7 mouse cellular contexts compared by ENCODE assay signal in genomic region chr5:125159804-125160405, GRCm38 (mm10). TPM values are rescaled to one million over a fixed set of nuclear protein-coding genes. Genes with fewer than 3 reads are reported as not detected.
DNase-seq lines count a peak whose midpoint lies in the region; ATAC-seq and TF ChIP-seq lines count a peak whose summit lies in the region.

No protein-coding gene starts in this region.

- no peak overlapping the region for H3K4me3 ChIP-seq in kidney, embryonic 14.5 days (ENCODE audit: low read length)
- no peak overlapping the region for H3K4me3 ChIP-seq in embryonic fibroblast, embryonic 13.5 days (ENCODE audit: insufficient read depth, low read length)
- no peak overlapping the region for H3K4me3 ChIP-seq in intestine, embryonic 14.5 days (ENCODE audit: low read depth, low read length)
- H3K4me3 ChIP-seq in neural tube, embryonic 14.5 days (ENCODE audit: low read depth, low read length), result no peak overlapping the region

- TF ChIP-seq CTCF in embryonic fibroblast, embryonic 13.5 days (IDR thresholded peaks at IDR 0.05; ENCODE audit: borderline replicate concordance, insufficient read depth, low read length), result no peak

- H3K27ac ChIP-seq in kidney, embryonic 14.5 days (ENCODE audit: low read depth, low read length), result peak overlapping the region; percentile 84
- H3K27ac ChIP-seq in embryonic fibroblast, embryonic 13.5 days (ENCODE audit: insufficient read depth, low read length), result peak overlapping the region; percentile 54
- H3K27ac ChIP-seq in intestine, embryonic 14.5 days (ENCODE audit: low read depth), result peak overlapping the region; percentile 64
- H3K27ac ChIP-seq in neural tube, embryonic 14.5 days (ENCODE audit: low read depth, low read length), result peak overlapping the region; percentile 90

- H3K9ac ChIP-seq in kidney, embryonic 14.5 days (ENCODE audit: low read depth, low read length), result no peak overlapping the region
- no peak overlapping the region for H3K9ac ChIP-seq in intestine, embryonic 14.5 days (ENCODE audit: low read length)
- H3K9ac ChIP-seq in neural tube, embryonic 14.5 days (replicated peaks; ENCODE audit: low read depth, low read length), result no peak overlapping the region

- no peak for ATAC-seq in kidney, embryonic 14.5 days (ENCODE audit: low FRiP score, low TSS enrichment)
- ATAC-seq in intestine, embryonic 14.5 days (replicated peaks; ENCODE audit: low FRiP score, low TSS enrichment, low read depth), result 0 out of 2 replicates have a peak, but pooled peaks have one; percentile 4
- no peak for ATAC-seq in neural tube, embryonic 14.5 days (ENCODE audit: low read depth)

- H3K9me3 ChIP-seq in kidney, embryonic 14.5 days (ENCODE audit: control insufficient read depth, low read length), result no peaks in the 10 kb centered on the region
- no peaks in the 10 kb centered on the region for H3K9me3 ChIP-seq in intestine, embryonic 14.5 days (ENCODE audit: control insufficient read depth, low read length)
- no peaks in the 10 kb centered on the region for H3K9me3 ChIP-seq in neural tube, embryonic 14.5 days (ENCODE audit: control insufficient read depth, low read length)

- peaks cover 86% of the 10 kb centered on the region for H3K4me1 ChIP-seq in kidney, embryonic 14.5 days (ENCODE audit: control insufficient read depth, insufficient read depth, low read length)
- H3K4me1 ChIP-seq in embryonic fibroblast, embryonic 13.5 days (ENCODE audit: control insufficient read depth, insufficient read depth, low read length), result peaks cover 43% of the 10 kb centered on the region
- H3K4me1 ChIP-seq in intestine, embryonic 14.5 days (replicated peaks; ENCODE audit: control insufficient read depth, insufficient read depth, low read length), result peaks cover 83% of the 10 kb centered on the region
- H3K4me1 ChIP-seq in neural tube, embryonic 14.5 days (ENCODE audit: control insufficient read depth, insufficient read depth, low read length), result peaks cover 88% of the 10 kb centered on the region

- no peak for TF ChIP-seq POLR2A in embryonic fibroblast, embryonic 13.5 days (IDR thresholded peaks at IDR 0.05; ENCODE audit: low read depth, low read length)

- no peak overlapping the region for H3K4me2 ChIP-seq in kidney, embryonic 14.5 days (replicated peaks; ENCODE audit: low read depth, low read length)
- 0 out of 2 replicates have a peak overlapping the region, but pooled peaks have one; percentile 39 for H3K4me2 ChIP-seq in intestine, embryonic 14.5 days (ENCODE audit: low read length)
- no peak overlapping the region; the same call in 1 of the 2 replicates for H3K4me2 ChIP-seq in neural tube, embryonic 14.5 days (ENCODE audit: low read depth, low read length)

- H3K27me3 ChIP-seq in kidney, embryonic 14.5 days (ENCODE audit: control insufficient read depth, insufficient read depth, low read length), result no peaks in the 10 kb centered on the region
- no peaks in the 10 kb centered on the region for H3K27me3 ChIP-seq in intestine, embryonic 14.5 days (replicated peaks; ENCODE audit: control insufficient read depth, insufficient read depth, low read length)
- H3K27me3 ChIP-seq in neural tube, embryonic 14.5 days (ENCODE audit: control insufficient read depth, insufficient read depth, low read length), result no peaks in the 10 kb centered on the region

- WGBS in kidney, embryonic 14.5 days, result 30% methylated on average over 14 of the region's 14 CpGs
- 47% methylated on average over 14 of the region's 14 CpGs for WGBS in intestine, embryonic 14.5 days
- 25% methylated on average over 14 of the region's 14 CpGs for WGBS in neural tube, embryonic 14.5 days

- no peak for DNase-seq in kidney, adult 18-20 months
- no peak for DNase-seq in intestine, embryonic 14.5 days (ENCODE audit: low spot score)
- DNase-seq in urinary bladder, adult 2 months (ENCODE audit: low spot score), result no peak
- no peak for DNase-seq in right cerebral cortex, postnatal 14 days

- H3K36me3 ChIP-seq in kidney, embryonic 14.5 days (ENCODE audit: control insufficient read depth, insufficient read depth, low read length), result peaks cover 6% of the 10 kb centered on the region; the same call in 1 of the 2 replicates
- H3K36me3 ChIP-seq in intestine, embryonic 14.5 days (ENCODE audit: control insufficient read depth, insufficient read depth, low read length), result peaks cover 5% of the 10 kb centered on the region; the same call in 1 of the 2 replicates
- no peaks in the 10 kb centered on the region for H3K36me3 ChIP-seq in neural tube, embryonic 14.5 days (ENCODE audit: control insufficient read depth, insufficient read depth, low read length)

RNA-seq across cellular contexts. Expression of gene Ncor2, which starts 19.1 kb away (rescaled TPM):
- polyA plus RNA-seq in kidney, embryonic 14.5 days (2014; fragmentation: Nextera tagmentation; extraction: Ambion mirVana), result 34.6 and 35.0 TPM in 2 replicates
- 110 and 130 TPM in 2 replicates for polyA plus RNA-seq in embryonic fibroblast, embryonic 13.5 days (2011; ENCODE audit: insufficient read length, low read depth, missing spikeins)
- 26.1 and 27.5 TPM in 2 replicates for polyA plus RNA-seq in intestine, embryonic 14.5 days (2014; fragmentation: Nextera tagmentation; extraction: Ambion mirVana)
- polyA plus RNA-seq in neural tube, embryonic 14.5 days (2014; fragmentation: Nextera tagmentation; extraction: Ambion mirVana), result 29.1 and 32.8 TPM in 2 replicates
- polyA plus RNA-seq in urinary bladder, adult 2 months (2012; rRNA removed), result 24.5 and 61.9 TPM in 2 replicates
